Comparison of ENCODE assay signal across 23 mouse cellular contexts in genomic region chr4:137747590-137747989, GRCm38 (mm10).
"Had no signal": no experiment of that assay in that cellular context is flagged by ENCODE, and none has a peak within 500 bp of the region (broad histone marks: within the 10 kb centered on the region; RNA-seq: fewer than 3 reads in every experiment).

No protein-coding gene starts in this region.

- H3K36me3 ChIP-seq: hindbrain, embryonic 15.5 days; limb, embryonic 12.5 days; limb, embryonic 15.5 days; liver, embryonic 13.5 days; lung, embryonic 15.5 days; midbrain, embryonic 13.5 days; neural tube, embryonic 13.5 days; stomach, embryonic 15.5 days had no signal

- H3K4me3 ChIP-seq: hindbrain, embryonic 15.5 days; limb, embryonic 12.5 days; limb, embryonic 15.5 days; liver, embryonic 13.5 days; lung, embryonic 15.5 days; megakaryocyte, embryonic 14.5 days; midbrain, embryonic 10.5 days; midbrain, embryonic 13.5 days; myocyte; neural tube, embryonic 13.5 days; stomach, embryonic 15.5 days had no signal

- H3K9me3 ChIP-seq: hindbrain, embryonic 15.5 days; limb, embryonic 12.5 days; limb, embryonic 15.5 days; liver, embryonic 13.5 days; lung, embryonic 15.5 days; megakaryocyte, embryonic 14.5 days; midbrain, embryonic 10.5 days; midbrain, embryonic 13.5 days; neural tube, embryonic 13.5 days; stomach, embryonic 15.5 days had no signal

- DNase-seq: left cerebral cortex, postnatal 4 days; liver, embryonic 13.5 days; lung, adult 18-20 months; lung, postnatal 10 days; lung, postnatal 36 days; retina, postnatal 1 day; right cerebral cortex, postnatal 25 days; spleen, adult 18-20 months; thymus, adult 2 months; thymus, postnatal 14 days; thymus, postnatal 4 days had no signal

- H3K27ac ChIP-seq: hindbrain, embryonic 15.5 days; limb, embryonic 12.5 days; limb, embryonic 15.5 days; lung, embryonic 15.5 days; midbrain, embryonic 10.5 days; midbrain, embryonic 13.5 days; neural tube, embryonic 13.5 days; stomach, embryonic 15.5 days had no signal

- H3K4me1 ChIP-seq: megakaryocyte, embryonic 14.5 days had no signal

- H3K4me2 ChIP-seq: hindbrain, embryonic 15.5 days; limb, embryonic 12.5 days; limb, embryonic 15.5 days; liver, embryonic 13.5 days; lung, embryonic 15.5 days; midbrain, embryonic 13.5 days; neural tube, embryonic 13.5 days; stomach, embryonic 15.5 days had no signal

- H3K27me3 ChIP-seq: hindbrain, embryonic 15.5 days; limb, embryonic 12.5 days; limb, embryonic 15.5 days; midbrain, embryonic 13.5 days; neural tube, embryonic 13.5 days; stomach, embryonic 15.5 days had no signal

- ATAC-seq: intestine, postnatal 0 days; midbrain, embryonic 13.5 days; midbrain, embryonic 16.5 days had no signal

- H3K9ac ChIP-seq: hindbrain, embryonic 15.5 days; limb, embryonic 12.5 days; limb, embryonic 15.5 days; liver, embryonic 13.5 days; lung, embryonic 15.5 days; midbrain, embryonic 13.5 days; neural tube, embryonic 13.5 days; stomach, embryonic 15.5 days had no signal
